Mouse (Mus musculus) olfactory bulb, adult 2 months (tissue): Measurements from ENCODE around the gene Fbln5. TPM values are rescaled to one million over a fixed set of nuclear protein-coding genes. Genes with fewer than 3 reads are reported as not detected.

Experiments used
- H3K27ac ChIP-seq: fragments of 200-500 bp; 2 replicates; pipeline ENCODE4 v1.5.1; 2012; ENCODE audit warnings: low read depth, low read length; ENCODE audit not compliant: insufficient read depth
- H3K4me1 ChIP-seq: fragments of 200-500 bp; 2 replicates; pipeline ENCODE4 v1.6.1; 2012; ENCODE audit warnings: low read length; ENCODE audit not compliant: control insufficient read depth, insufficient read depth
- H3K4me3 ChIP-seq: fragments of 200-500 bp; 2 replicates; pipeline ENCODE4 v1.5.1; 2012; ENCODE audit warnings: mild to moderate bottlenecking, low read depth, low read length, moderate library complexity; ENCODE audit not compliant: insufficient read depth
- CTCF ChIP-seq: fragments of 200-500 bp; IDR thresholded peaks from 2 replicates; pipeline ENCODE4 v1.5.1; 2012; ENCODE audit warnings: low read depth, mild to moderate bottlenecking, low read length, moderate library complexity; ENCODE audit not compliant: insufficient read depth
- POLR2A ChIP-seq: fragments of 200-500 bp; IDR thresholded peaks from 2 replicates; pipeline ENCODE4 v1.6.1; 2012; ENCODE audit warnings: mild to moderate bottlenecking, low read depth, low read length, moderate library complexity; ENCODE audit not compliant: insufficient read depth
- WGBS: fragments of 180-500 bp; shearing (Covaris S2); methylation state at CpG from one replicate; pipeline ENCODE4 v1.1.7; 2018; 5-methylcytosine and 5-hydroxymethylcytosine counted together
- polyA plus RNA-seq: library from polyadenylated mRNA; stranded (reverse); fragments of >200 nt; gene quantifications from 2 replicates; pipeline ENCODE4 v1.2.4, GENCODE M21; 2012; ENCODE audit warnings: low replicate concordance; ENCODE audit not compliant: missing spikeins, insufficient read depth, insufficient read length

Fbln5 gene
- polyA plus RNA-seq, 1 experiment, result not detected

- 74% methylated on average over 5 of the region's 5 CpGs for WGBS
- H3K4me3 ChIP-seq, result no peak overlapping the region
These were observed 2.0 kb downstream of the Fbln5 start for GRCm38 (mm10) chr12:101816810-101817209.

DNA sequence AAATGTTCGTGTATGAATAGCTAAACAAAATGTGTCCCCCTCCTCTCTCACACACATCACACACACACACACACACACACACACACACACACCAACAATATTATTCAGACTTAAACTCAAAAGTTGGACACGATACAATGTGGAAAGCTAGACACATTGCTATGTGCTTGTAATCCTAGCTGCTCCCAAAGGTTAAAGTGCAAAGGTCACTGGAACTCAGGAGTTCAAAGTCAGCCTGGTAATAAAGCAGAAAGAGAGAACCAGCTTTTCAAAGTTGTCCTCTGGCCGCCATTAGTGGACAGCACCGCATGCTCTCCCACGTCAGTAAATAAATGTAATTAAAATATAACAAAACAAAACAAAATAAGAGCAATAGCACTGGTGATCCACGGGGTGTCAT lies 3.1 kb downstream of the Fbln5 start:
- H3K4me1 ChIP-seq, result peaks cover 9% of the 10 kb centered on the region
- no peak overlapping the region for H3K4me3 ChIP-seq
- TF ChIP-seq CTCF (no peak), POLR2A (no peak)
- no peak overlapping the region for H3K27ac ChIP-seq
- WGBS, result 87% methylated on average over 6 of the region's 6 CpGs

More at GRCm38 (mm10) chr12:101816810-101817209, 2.0 kb downstream of the Fbln5 start:
- TF ChIP-seq POLR2A (no peak), CTCF (no peak)
- Histone ChIP-seq H3K4me1 (peaks cover 9% of the 10 kb centered on the region), H3K27ac (no peak overlapping the region)

- no peak overlapping the region for H3K4me3 ChIP-seq
- H3K4me1 ChIP-seq, result peaks cover 8% of the 10 kb centered on the region
- TF ChIP-seq POLR2A (no peak), CTCF (no peak)
- WGBS, result 98% methylated on average over 2 of the region's 2 CpGs
- no peak overlapping the region for H3K27ac ChIP-seq
These were observed 4.4 kb downstream of the Fbln5 start for GRCm38 (mm10) chr12:101814423-101814822.

DNA sequence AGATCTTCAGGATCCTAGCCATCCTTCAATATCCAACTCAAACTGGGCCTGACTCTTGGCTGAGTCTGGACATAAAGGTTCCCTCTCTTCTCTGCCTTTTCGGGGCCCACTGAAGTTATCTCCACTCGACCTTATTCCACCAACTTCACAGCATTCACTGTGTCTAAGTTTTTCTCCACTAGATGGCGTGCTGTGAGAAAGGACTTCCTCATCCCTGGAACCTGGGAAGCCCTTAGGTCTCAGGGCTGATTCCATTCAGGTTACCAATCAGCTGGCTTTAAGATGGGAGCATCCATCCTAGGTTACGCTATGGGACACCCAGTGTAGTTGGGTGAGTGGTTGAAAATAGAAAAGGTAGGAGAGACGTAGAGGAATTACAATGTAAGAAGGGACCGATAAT lies 7.7 kb downstream of the Fbln5 start:
- WGBS, result 73% methylated on average over 6 of the region's 6 CpGs
- Histone ChIP-seq H3K4me3 (no peak overlapping the region), H3K4me1 (no peaks in the 10 kb centered on the region), H3K27ac (no peak overlapping the region)
- no peak for TF ChIP-seq CTCF
- TF ChIP-seq POLR2A, result no peak

- Histone ChIP-seq H3K27ac (no peak overlapping the region), H3K4me1 (no peaks in the 10 kb centered on the region), H3K4me3 (no peak overlapping the region)
- TF ChIP-seq CTCF (no peak), POLR2A (no peak)
- 44% methylated on average over 2 of the region's 2 CpGs for WGBS
These were observed 8.3 kb downstream of the Fbln5 start for GRCm38 (mm10) chr12:101810515-101810914.

DNA sequence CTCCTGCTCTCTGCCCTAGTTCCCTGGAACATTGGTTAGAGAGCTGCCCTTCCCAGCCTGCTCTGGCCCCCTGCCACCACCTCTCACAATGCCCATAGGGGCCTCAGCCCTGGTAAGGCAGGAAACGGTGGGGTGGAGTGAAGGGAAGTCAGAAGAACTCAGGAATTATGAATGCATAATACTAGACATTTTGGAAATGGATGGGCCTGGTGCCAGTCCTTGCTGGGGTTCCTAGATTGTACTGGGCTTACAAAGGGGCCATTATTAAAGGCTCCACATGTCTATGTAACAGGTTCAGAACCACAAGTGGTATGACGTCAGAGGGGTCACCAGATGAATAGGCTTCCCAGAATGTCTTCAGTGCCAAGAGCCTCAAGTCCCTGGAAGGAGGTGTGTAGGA lies 11.5 kb downstream of the Fbln5 start:
- no peak for TF ChIP-seq CTCF
- TF ChIP-seq POLR2A, result no peak
- 13% methylated on average over 2 of the region's 2 CpGs for WGBS
- H3K4me1 ChIP-seq, result no peaks in the 10 kb centered on the region
- H3K27ac ChIP-seq, result no peak overlapping the region
- H3K4me3 ChIP-seq, result no peak overlapping the region

DNA sequence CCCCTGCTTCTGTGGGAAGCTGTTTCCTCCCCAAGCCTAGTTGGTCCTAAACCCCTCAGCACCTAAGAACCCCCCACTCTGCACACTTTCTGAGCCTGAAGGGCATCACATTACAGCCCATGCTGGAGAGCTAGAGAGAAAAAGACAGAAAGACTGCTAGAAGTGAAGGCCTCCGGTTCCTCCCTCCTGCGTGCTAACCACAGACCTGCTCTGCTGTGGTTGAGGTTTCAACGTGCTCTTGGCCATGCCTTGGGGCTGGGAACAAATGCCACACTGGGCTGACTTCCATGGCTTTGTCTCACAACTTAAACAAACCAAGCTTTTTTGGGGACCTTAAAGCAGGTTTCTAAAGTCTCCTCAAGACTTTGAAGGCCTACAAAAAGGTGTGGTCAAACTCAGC lies 16.4 kb downstream of the Fbln5 start:
- Histone ChIP-seq H3K4me1 (no peaks in the 10 kb centered on the region), H3K27ac (no peak overlapping the region), H3K4me3 (no peak overlapping the region)
- 85% methylated on average over 3 of the region's 3 CpGs for WGBS
- TF ChIP-seq POLR2A (no peak), CTCF (no peak)

DNA sequence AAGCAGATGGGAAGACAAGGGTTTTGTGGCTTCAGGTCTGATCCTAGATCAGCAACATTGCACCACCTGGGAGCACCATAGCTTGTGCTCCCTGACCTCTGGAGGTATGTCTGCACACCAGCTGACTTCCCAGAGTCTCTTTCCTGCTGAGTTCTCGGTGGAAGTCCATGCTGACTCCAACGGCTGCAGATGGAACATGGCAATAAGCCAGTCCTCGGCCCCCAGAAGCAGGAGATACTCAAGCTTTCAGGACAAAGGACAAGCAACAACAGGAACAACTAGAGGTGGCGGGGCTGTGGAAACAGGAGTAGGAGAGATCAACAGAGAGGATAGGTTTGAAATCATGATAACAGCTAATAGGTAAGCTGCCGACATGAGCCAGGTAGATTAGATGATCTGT lies 17.1 kb downstream of the Fbln5 start:
- Histone ChIP-seq H3K4me3 (no peak overlapping the region), H3K4me1 (no peaks in the 10 kb centered on the region), H3K27ac (no peak overlapping the region)
- TF ChIP-seq POLR2A, result no peak
- no peak for TF ChIP-seq CTCF
- 86% methylated on average over 5 of the region's 5 CpGs for WGBS

GRCm38 (mm10) chr12:101801051-101801450 lies 17.8 kb downstream of the Fbln5 start:
- no peak for TF ChIP-seq POLR2A
- no peak for TF ChIP-seq CTCF
- WGBS, result 84% methylated on average over 3 of the region's 3 CpGs
- H3K27ac ChIP-seq, result no peak overlapping the region

More at GRCm38 (mm10) chr12:101801051-101801450, 17.8 kb downstream of the Fbln5 start:
- H3K4me1 ChIP-seq, result no peaks in the 10 kb centered on the region
- no peak overlapping the region for H3K4me3 ChIP-seq
